Mouse (Mus musculus): ENCODE results near the gene Slain2.

The Slain2 gene

GRCm38 (mm10) chr5:72913648-72914557 lies at the start of gene Slain2:
Slain2 (plus strand) TSS chr5:72914304.
- peak; percentile 100 for DNase-seq (ENCODE audit: extremely low spot score, low spot score)

GRCm38 (mm10) chr5:72864654-72865178 lies 49.4 kb upstream of the Slain2 start:
- no peak for DNase-seq (ENCODE audit: extremely low spot score, low spot score)

GRCm38 (mm10) chr5:72866260-72866905 lies 47.7 kb upstream of the Slain2 start:
- no peak for DNase-seq (ENCODE audit: extremely low spot score, low spot score)

GRCm38 (mm10) chr5:72867036-72867672 lies 47.0 kb upstream of the Slain2 start:
- no peak for DNase-seq (ENCODE audit: extremely low spot score, low spot score)

GRCm38 (mm10) chr5:72868091-72868875 lies 45.8 kb upstream of the Slain2 start, which contains the start of gene Tec:
Tec (minus strand) TSS chr5:72868483.
- peak; percentile 92 for DNase-seq (ENCODE audit: extremely low spot score, low spot score)

- DNase-seq (ENCODE audit: extremely low spot score, low spot score) = no peak
Measured at GRCm38 (mm10) chr5:72869779-72870608, 44.1 kb upstream of the Slain2 start.

- no peak for DNase-seq (ENCODE audit: extremely low spot score, low spot score)
Measured at GRCm38 (mm10) chr5:72871114-72871513, 43.0 kb upstream of the Slain2 start.

GRCm38 (mm10) chr5:72879736-72880135 lies 34.4 kb upstream of the Slain2 start:
- DNase-seq (ENCODE audit: extremely low spot score, low spot score) = no peak

- no peak for DNase-seq (ENCODE audit: extremely low spot score, low spot score)
Measured at GRCm38 (mm10) chr5:72881748-72882411, 32.2 kb upstream of the Slain2 start.

- no peak for DNase-seq (ENCODE audit: extremely low spot score, low spot score)
Measured at GRCm38 (mm10) chr5:72882412-72882765, 31.7 kb upstream of the Slain2 start.

- DNase-seq (ENCODE audit: extremely low spot score, low spot score) = no peak
Measured at GRCm38 (mm10) chr5:72883706-72884105, 30.4 kb upstream of the Slain2 start.

GRCm38 (mm10) chr5:72886458-72887222 lies 27.5 kb upstream of the Slain2 start:
- DNase-seq (ENCODE audit: extremely low spot score, low spot score) = peak; percentile 44

GRCm38 (mm10) chr5:72888260-72888659 lies 25.8 kb upstream of the Slain2 start:
- DNase-seq (ENCODE audit: extremely low spot score, low spot score) = no peak

GRCm38 (mm10) chr5:72891534-72891933 lies 22.6 kb upstream of the Slain2 start:
- peak; percentile 59 for DNase-seq (ENCODE audit: extremely low spot score, low spot score)

GRCm38 (mm10) chr5:72893987-72894386 lies 20.1 kb upstream of the Slain2 start:
- peak; percentile 36 for DNase-seq (ENCODE audit: extremely low spot score, low spot score)

GRCm38 (mm10) chr5:72895261-72895660 lies 18.8 kb upstream of the Slain2 start:
- no peak for DNase-seq (ENCODE audit: extremely low spot score, low spot score)

- DNase-seq (ENCODE audit: extremely low spot score, low spot score) = no peak
Measured at GRCm38 (mm10) chr5:72896478-72897279, 17.4 kb upstream of the Slain2 start.

GRCm38 (mm10) chr5:72897998-72898397 lies 16.1 kb upstream of the Slain2 start:
- DNase-seq (ENCODE audit: extremely low spot score, low spot score) = no peak
